Comparison of ENCODE assay signal across 13 mouse cellular contexts in the genomic region with DNA sequence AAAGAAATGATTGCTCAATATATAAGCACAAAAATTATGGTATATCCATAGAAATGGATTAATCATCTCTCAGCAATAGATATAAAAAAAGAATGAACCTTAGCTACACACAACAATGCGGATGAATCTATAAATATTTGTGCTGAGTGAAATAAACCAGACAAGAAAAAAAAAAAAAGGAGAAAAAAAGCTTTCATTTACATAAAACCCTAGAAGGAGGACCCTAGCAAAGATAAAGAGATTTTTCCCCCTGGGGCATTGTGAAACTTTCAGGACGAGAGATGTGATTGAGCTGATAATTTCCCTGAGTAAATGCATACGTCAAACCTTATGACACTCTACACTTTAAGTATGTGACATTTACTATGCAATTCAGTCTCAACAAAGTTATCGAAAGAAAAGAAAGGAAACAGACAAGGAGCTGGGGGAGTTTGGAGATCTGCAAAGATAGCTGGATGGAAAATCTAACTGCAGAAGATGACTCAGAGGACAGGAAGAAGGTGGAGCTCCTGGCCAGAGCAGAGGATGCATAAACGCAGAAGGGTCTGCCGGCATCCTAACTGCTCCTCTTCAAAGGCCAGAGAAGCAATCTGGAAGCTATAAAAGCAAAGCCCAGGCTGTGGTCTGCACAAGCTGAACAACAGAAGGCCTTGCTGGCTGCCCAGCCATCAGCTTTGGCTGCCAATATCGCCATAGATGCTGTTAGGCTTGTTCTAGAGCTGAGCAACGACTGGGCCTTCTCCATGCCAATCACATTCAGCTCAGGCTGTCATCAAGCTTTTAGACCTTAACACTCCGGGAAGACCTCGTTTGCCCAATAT.
DNase-seq lines count a peak whose midpoint lies in the region; ATAC-seq and TF ChIP-seq lines count a peak whose summit lies in the region.
"Had no signal": no experiment of that assay in that cellular context is flagged by ENCODE, and none has a peak within 500 bp of the region (broad histone marks: within the 10 kb centered on the region; RNA-seq: fewer than 3 reads in every experiment).

No protein-coding gene starts in this region.

- no peak overlapping the region for H3K4me2 ChIP-seq in heart, postnatal 0 days (ENCODE audit: low read depth, low read length)
- H3K4me2 ChIP-seq: embryonic facial prominence, embryonic 15.5 days; lung, embryonic 14.5 days; midbrain, embryonic 13.5 days had no signal

- no peaks in the 10 kb centered on the region for H3K9me3 ChIP-seq in heart, postnatal 0 days (replicated peaks; ENCODE audit: control insufficient read depth, low read length)
- H3K9me3 ChIP-seq: embryonic facial prominence, embryonic 15.5 days; midbrain, embryonic 13.5 days had no signal

- no peak for TF ChIP-seq POLR2A in embryonic fibroblast, embryonic 13.5 days (IDR thresholded peaks at IDR 0.05; ENCODE audit: low read depth, low read length)

- no peaks in the 10 kb centered on the region for H3K27me3 ChIP-seq in heart, postnatal 0 days (ENCODE audit: control insufficient read depth, insufficient read depth, low read length)
- H3K27me3 ChIP-seq: embryonic facial prominence, embryonic 15.5 days; midbrain, embryonic 13.5 days had no signal

- TF ChIP-seq EP300 in heart, postnatal 0 days (IDR thresholded peaks at IDR 0.05; ENCODE audit: low read depth), result no peak

- no peak for DNase-seq in heart, postnatal 0 days (ENCODE audit: low spot score)
- no peak for DNase-seq in heart, adult 9 months (ENCODE audit: low spot score in 2 of 2)
- DNase-seq in CD4-positive, CD25-positive, alpha-beta regulatory T cell, adult 2 months (ENCODE audit: low read depth, low spot score), result peak; percentile 75
- peak; percentile 76 for DNase-seq in naive thymus-derived CD4-positive, alpha-beta T cell, adult 2 months (ENCODE audit: low read depth)
- no peak for DNase-seq in urinary bladder, postnatal 14 days (ENCODE audit: low spot score)
- DNase-seq in right cerebral cortex, postnatal 25 days, result no peak
- DNase-seq in left cerebral cortex, adult 2 months (ENCODE audit: extremely low spot score in 1 of 2, low spot score in 2 of 2), result no peak
- DNase-seq: adrenal gland, adult 8-10 months; cerebellum, adult 11 months; lung, embryonic 14.5 days had no signal

- H3K4me3 ChIP-seq in heart, postnatal 0 days (ENCODE audit: low read depth, low read length), result no peak overlapping the region
- H3K4me3 ChIP-seq in embryonic fibroblast, embryonic 13.5 days (ENCODE audit: insufficient read depth, low read length), result no peak overlapping the region
- H3K4me3 ChIP-seq in left cerebral cortex, adult 2 months, result no peak overlapping the region
- H3K4me3 ChIP-seq: embryonic facial prominence, embryonic 15.5 days; midbrain, embryonic 13.5 days had no signal

- intact Hi-C loops in left cerebral cortex, adult 2 months (cut with DNase I), result no loop called here

- no peak overlapping the region for H3K27ac ChIP-seq in heart, postnatal 0 days (ENCODE audit: low read depth)
- H3K27ac ChIP-seq in embryonic fibroblast, embryonic 13.5 days (ENCODE audit: insufficient read depth, low read length), result peak overlapping the region; percentile 6; the same call in 1 of the 2 replicates
- no peak overlapping the region for H3K27ac ChIP-seq in left cerebral cortex, adult 2 months
- H3K27ac ChIP-seq: embryonic facial prominence, embryonic 15.5 days; midbrain, embryonic 13.5 days had no signal

- no peak overlapping the region for H3K9ac ChIP-seq in heart, postnatal 0 days (replicated peaks; ENCODE audit: low read depth, low read length)
- H3K9ac ChIP-seq: embryonic facial prominence, embryonic 15.5 days; lung, embryonic 14.5 days; midbrain, embryonic 13.5 days had no signal

- H3K36me3 ChIP-seq in heart, postnatal 0 days (replicated peaks; ENCODE audit: control insufficient read depth, insufficient read depth, low read length), result no peaks in the 10 kb centered on the region
- H3K36me3 ChIP-seq: embryonic facial prominence, embryonic 15.5 days; midbrain, embryonic 13.5 days had no signal

- peaks cover 3% of the 10 kb centered on the region; the same call in 1 of the 2 replicates for H3K4me1 ChIP-seq in heart, postnatal 0 days (ENCODE audit: control insufficient read depth, insufficient read depth)
- peaks cover 4% of the 10 kb centered on the region; the same call in 1 of the 2 replicates for H3K4me1 ChIP-seq in embryonic fibroblast, embryonic 13.5 days (ENCODE audit: control insufficient read depth, insufficient read depth, low read length)

- 42% methylated on average over 10 of the region's 10 CpGs for WGBS in heart, postnatal 0 days

- peak; percentile 27; the same call in 1 of the 2 replicates for ATAC-seq in heart, postnatal 0 days (ENCODE audit: insufficient read depth, low read depth)
- ATAC-seq: midbrain, embryonic 13.5 days had no signal

- TF ChIP-seq CTCF in heart, postnatal 0 days (IDR thresholded peaks at IDR 0.05; ENCODE audit: low read depth), result no peak
- no peak for TF ChIP-seq CTCF in embryonic fibroblast, embryonic 13.5 days (IDR thresholded peaks at IDR 0.05; ENCODE audit: borderline replicate concordance, insufficient read depth, low read length)
- no peak for TF ChIP-seq CTCF in left cerebral cortex, adult 2 months (IDR thresholded peaks at IDR 0.05)

Comparison
In these comparisons a context has a peak if more than half of its experiments do, and no peak if none do; other contexts are left out.
1. DNase-seq: peak in CD4-positive, CD25-positive, alpha-beta regulatory T cell, adult 2 months (single experiment) and naive thymus-derived CD4-positive, alpha-beta T cell, adult 2 months (single experiment); none in heart, postnatal 0 days (single experiment), heart, adult 9 months (0 of 2), urinary bladder, postnatal 14 days (single experiment), right cerebral cortex, postnatal 25 days (single experiment) and left cerebral cortex, adult 2 months (0 of 2).